Mouse (Mus musculus): ENCODE data around the gene 2310022A10Rik. TPM values are rescaled to one million over a fixed set of nuclear protein-coding genes. Genes with fewer than 3 reads are reported as not detected.

2310022A10Rik gene
- polyA plus RNA-seq (2015; fragmentation: Nextera tagmentation; extraction: Ambion mirVana), result 27.1 and 27.5 TPM in 2 replicates

DNA sequence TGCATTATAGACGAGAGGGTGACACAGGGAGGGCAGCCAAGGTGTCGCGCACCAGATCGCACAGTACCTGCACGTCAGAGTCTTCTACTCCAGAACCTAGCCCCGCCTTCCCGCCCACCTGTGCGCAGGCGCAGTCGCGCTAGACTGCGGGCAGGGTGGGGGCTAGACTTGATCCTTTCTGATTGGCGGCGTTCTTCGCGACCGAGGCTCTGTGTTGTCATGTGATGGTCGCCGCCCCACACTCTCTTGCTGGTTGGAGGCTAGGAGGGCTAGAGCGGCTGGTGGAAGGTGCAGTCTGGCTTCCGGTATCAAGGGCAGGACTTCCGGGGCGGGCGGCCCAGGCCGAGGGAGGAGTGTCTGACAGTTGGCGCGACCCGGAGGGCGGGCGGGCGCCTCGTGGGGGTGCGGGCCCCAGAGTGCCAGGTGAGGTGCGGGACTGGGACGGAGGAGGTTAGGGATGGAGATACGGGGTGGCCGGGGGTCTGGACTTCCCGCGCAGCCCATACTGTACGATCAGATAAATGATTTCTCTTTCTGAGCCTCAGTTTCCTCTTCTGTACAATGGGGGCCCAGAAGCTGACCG is at the start of gene 2310022A10Rik, which contains the start of gene Pld3:
Gene 2310022A10Rik (plus strand): TSS at position 303 of the 583 bp plus-strand sequence.
Gene Pld3 (minus strand): TSS at position 288 of the 583 bp plus-strand sequence.

DNA sequence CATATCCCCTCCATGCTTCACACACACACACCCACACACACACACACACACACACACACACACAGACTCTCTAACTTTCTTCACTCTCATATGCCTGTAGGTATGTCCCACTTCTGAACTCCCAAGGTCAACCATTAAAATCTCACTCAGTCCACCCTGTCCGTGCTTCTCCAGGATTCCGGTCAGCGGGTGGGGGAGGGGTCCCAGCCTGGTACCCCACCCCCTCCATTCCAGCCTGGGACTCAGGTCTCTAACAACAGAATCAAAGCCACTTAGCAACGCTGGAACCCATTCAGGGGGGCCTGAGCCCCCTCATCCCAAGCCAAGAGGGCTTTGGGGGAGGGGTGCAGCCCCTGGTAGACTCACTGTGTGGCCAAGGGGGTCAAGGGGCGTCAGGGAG is 30.1 kb upstream of the 2310022A10Rik start, which contains the start of gene Hipk4:
Gene Hipk4 (plus strand): TSS at position 301 of the 400 bp plus-strand sequence.

DNA sequence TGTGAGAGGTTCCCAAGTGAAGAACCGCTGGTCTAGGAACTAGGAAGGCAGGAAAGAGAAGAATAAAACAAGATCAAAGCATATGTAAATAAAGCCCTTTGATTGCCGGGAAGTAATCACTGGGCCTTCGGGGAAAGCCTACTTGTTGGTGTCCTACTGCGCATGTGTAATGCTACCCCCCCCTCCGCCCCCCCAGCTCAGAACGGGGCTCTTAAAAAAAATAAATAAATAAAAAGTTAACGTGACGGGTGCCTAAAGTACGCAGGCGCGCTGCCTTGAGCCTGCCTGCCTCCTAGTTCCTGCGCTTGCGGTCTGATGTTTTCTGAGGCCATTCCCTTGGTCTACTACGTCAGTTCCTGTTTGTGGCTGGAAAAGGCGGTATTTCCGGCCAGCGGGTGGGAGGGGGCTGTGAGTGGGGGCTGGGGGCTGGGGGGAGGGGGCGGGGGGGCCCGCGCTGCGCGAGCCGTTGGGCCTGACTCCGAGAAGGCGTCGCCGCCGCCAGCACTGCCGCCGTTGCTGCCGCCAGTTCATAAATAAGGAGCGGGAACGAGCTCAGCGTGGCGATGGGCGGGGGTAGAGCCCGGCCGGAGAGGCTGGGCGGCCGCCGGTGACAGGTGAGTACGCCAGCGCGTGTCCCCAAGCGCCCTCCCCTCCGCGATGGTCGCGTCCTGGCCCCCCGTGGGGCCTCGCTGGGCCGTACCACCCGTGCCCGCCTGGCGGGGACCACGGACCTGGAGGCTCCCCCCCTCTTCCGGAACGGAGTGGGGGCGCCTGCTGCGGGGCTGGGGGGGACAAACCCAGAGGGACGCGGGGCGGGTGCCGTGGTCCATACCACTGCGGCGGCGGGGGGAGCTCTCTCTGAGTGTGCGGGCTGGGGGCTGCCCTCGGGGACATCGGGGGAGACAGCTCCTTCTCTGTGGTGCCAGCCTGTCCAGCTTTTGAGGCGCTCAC is 38.5 kb downstream of the 2310022A10Rik start, which contains the start of gene Akt2:
Gene Akt2 (plus strand): TSS at position 287 of the 951 bp plus-strand sequence.

Other genes starting within 250 kb of the 2310022A10Rik start
- 11.5 and 15.6 TPM in 2 replicates for gene Ltbp4, start 215.5 kb upstream of the 2310022A10Rik start, polyA plus RNA-seq (2015; fragmentation: Nextera tagmentation; extraction: Ambion mirVana)
- gene Shkbp1, start 197.2 kb upstream of the 2310022A10Rik start, polyA plus RNA-seq (2015; fragmentation: Nextera tagmentation; extraction: Ambion mirVana), result 16.3 and 17.5 TPM in 2 replicates
- gene Gm20479, start 195.8 kb upstream of the 2310022A10Rik start, polyA plus RNA-seq (2015; fragmentation: Nextera tagmentation; extraction: Ambion mirVana), result not detected in 2 replicates
- gene Sptbn4, start 105.5 kb upstream of the 2310022A10Rik start, polyA plus RNA-seq (2015; fragmentation: Nextera tagmentation; extraction: Ambion mirVana), result 4.6 and 4.8 TPM in 2 replicates
- gene Blvrb, start 105.3 kb upstream of the 2310022A10Rik start, polyA plus RNA-seq (2015; fragmentation: Nextera tagmentation; extraction: Ambion mirVana), result 25.8 TPM in 2 replicates
- 7.0 and 7.1 TPM in 2 replicates for gene Sertad3, start 79.5 kb upstream of the 2310022A10Rik start, polyA plus RNA-seq (2015; fragmentation: Nextera tagmentation; extraction: Ambion mirVana)
- 13.0 and 13.5 TPM in 2 replicates for gene Sertad1, start 66.3 kb upstream of the 2310022A10Rik start, polyA plus RNA-seq (2015; fragmentation: Nextera tagmentation; extraction: Ambion mirVana)
- gene Prx, start 53.9 kb upstream of the 2310022A10Rik start, polyA plus RNA-seq (2015; fragmentation: Nextera tagmentation; extraction: Ambion mirVana), result 11.1 and 14.5 TPM in 2 replicates
- gene Hipk4, start 30.0 kb upstream of the 2310022A10Rik start, polyA plus RNA-seq (2015; fragmentation: Nextera tagmentation; extraction: Ambion mirVana), result 3.5 and 3.6 TPM in 2 replicates
- gene Pld3, start within 50 bp of the 2310022A10Rik start, polyA plus RNA-seq (2015; fragmentation: Nextera tagmentation; extraction: Ambion mirVana), result 287 and 317 TPM in 2 replicates
- 46.8 and 47.0 TPM in 2 replicates for gene Akt2, start 38.3 kb downstream of the 2310022A10Rik start, polyA plus RNA-seq (2015; fragmentation: Nextera tagmentation; extraction: Ambion mirVana)
- gene Ttc9b, start 100.7 kb downstream of the 2310022A10Rik start, polyA plus RNA-seq (2015; fragmentation: Nextera tagmentation; extraction: Ambion mirVana), result 171 and 182 TPM in 2 replicates
- gene Map3k10, start 121.4 kb downstream of the 2310022A10Rik start, polyA plus RNA-seq (2015; fragmentation: Nextera tagmentation; extraction: Ambion mirVana), result 27.5 and 30.3 TPM in 2 replicates
- 9.3 and 9.7 TPM in 2 replicates for gene Zfp607b, start 136.1 kb downstream of the 2310022A10Rik start, polyA plus RNA-seq (2015; fragmentation: Nextera tagmentation; extraction: Ambion mirVana)
- gene Zfp60, start 178.2 kb downstream of the 2310022A10Rik start, polyA plus RNA-seq (2015; fragmentation: Nextera tagmentation; extraction: Ambion mirVana), result 44.0 and 44.3 TPM in 2 replicates